Mouse (Mus musculus) stomach, embryonic 14.5 days (tissue): ENCODE measurements around the gene Pklr. TPM values are rescaled to one million over a fixed set of nuclear protein-coding genes. Genes with fewer than 3 reads are reported as not detected.
A peak's percentile ranks its signal among the peaks of the same experiment; 100 is the strongest.

Experiments
- ATAC-seq: fragments of 200-750 bp; cut with Nextera tagmentation; 2 replicates; pipeline ENCODE4 v1.8.0; 2017; ENCODE audit warnings: low read depth, moderate TSS enrichment; ENCODE audit not compliant: insufficient number of reproducible peaks, insufficient read depth, low FRiP score
- H3K27ac ChIP-seq: fragments of 300-500 bp; sonication (generic); 2 replicates; pipeline ENCODE4 v1.5.1; 2014; ENCODE audit warnings: mild to moderate bottlenecking, low read length, moderate library complexity, mixed read lengths
- H3K27me3 ChIP-seq: fragments of 300-500 bp; sonication (generic); 2 replicates; pipeline ENCODE4 v1.6.1; 2014; ENCODE audit warnings: low read length, control low read depth, mixed read lengths; ENCODE audit not compliant: control insufficient read depth, insufficient read depth
- H3K36me3 ChIP-seq: fragments of 300-500 bp; sonication (generic); 2 replicates; pipeline ENCODE4 v1.6.1; 2014; ENCODE audit warnings: mild to moderate bottlenecking, control low read depth, low read length, moderate library complexity, mixed read lengths; ENCODE audit not compliant: control insufficient read depth, insufficient read depth
- H3K4me1 ChIP-seq: fragments of 300-500 bp; sonication (generic); 2 replicates; pipeline ENCODE4 v1.6.1; 2014; ENCODE audit warnings: low read length, control low read depth, mixed read lengths; ENCODE audit not compliant: control insufficient read depth, insufficient read depth
- H3K4me2 ChIP-seq: fragments of 300-500 bp; sonication (generic); replicated peaks from 2 replicates; pipeline ENCODE4 v1.6.1; 2014; ENCODE audit warnings: low read depth, low read length, control low read depth
- H3K4me3 ChIP-seq: fragments of 300-500 bp; sonication (generic); 2 replicates; pipeline ENCODE4 v1.5.1; 2014; ENCODE audit warnings: low read depth, low read length, control low read depth
- H3K9ac ChIP-seq: fragments of 300-500 bp; sonication (generic); replicated peaks from 2 replicates; pipeline ENCODE4 v1.6.1; 2014; ENCODE audit warnings: low read depth, mild to moderate bottlenecking, control low read depth, low read length, moderate library complexity, mixed read lengths
- H3K9me3 ChIP-seq: fragments of 300-500 bp; sonication (generic); 2 replicates; pipeline ENCODE4 v1.6.1; 2016; ENCODE audit warnings: low read depth, low read length, control low read depth; ENCODE audit not compliant: control insufficient read depth
- WGBS: fragments of 180-500 bp; shearing (Covaris S2); extraction: QIAGEN DNeasy Blood & Tissue Kit; methylation state at CpG from one replicate; pipeline ENCODE4 v1.1.7; 2014; 5-methylcytosine and 5-hydroxymethylcytosine counted together
- polyA plus RNA-seq: library from polyadenylated mRNA; unstranded; fragments of >200 nt; fragmentation: Nextera tagmentation; extraction: Ambion mirVana; gene quantifications from 2 replicates; pipeline ENCODE4 v1.2.1, GENCODE M21; 2014

The Pklr gene
- polyA plus RNA-seq, 1 experiment from 2014 or later = 3.3 TPM

- no peak within 1 kb of the TSS for H3K27ac ChIP-seq
- 1% methylated on average over 18 of the region's 18 CpGs for WGBS
- no peaks in the 10 kb centered on the region for H3K27me3 ChIP-seq
- ATAC-seq = peak; percentile 51; the same call in 1 of the 2 replicates
- no peaks in the 10 kb centered on the region for H3K9me3 ChIP-seq
- H3K4me3 ChIP-seq = peak within 1 kb of the TSS; percentile 33
- H3K36me3 ChIP-seq = peaks cover 19% of the 10 kb centered on the region
- no peak within 1 kb of the TSS; the same call in 1 of the 2 replicates for H3K9ac ChIP-seq
- H3K4me2 ChIP-seq = peak within 1 kb of the TSS; percentile 41
- H3K4me1 ChIP-seq = peaks cover 15% of the 10 kb centered on the region
Observed at GRCm38 (mm10) chr3:89093175-89093574, 42.8 kb upstream of the Pklr start, which contains the start of gene Rusc1. Gene Rusc1 (minus strand): TSS chr3:89093311.

GRCm38 (mm10) chr3:89094021-89094420, 41.9 kb upstream of the Pklr start:
- no peak for ATAC-seq
- Histone ChIP-seq H3K4me3 (no peak overlapping the region), H3K9ac (no peak overlapping the region), H3K9me3 (no peaks in the 10 kb centered on the region), H3K27ac (no peak overlapping the region), H3K36me3 (peaks cover 26% of the 10 kb centered on the region), H3K4me2 (no peak overlapping the region), H3K27me3 (no peaks in the 10 kb centered on the region), H3K4me1 (peaks cover 13% of the 10 kb centered on the region)
- 81% methylated on average over 10 of the region's 10 CpGs for WGBS

GRCm38 (mm10) chr3:89100811-89101210, 35.1 kb upstream of the Pklr start, which contains the start of gene Gm43738:
Gene Gm43738 (minus strand): TSS chr3:89101099.
- H3K27ac ChIP-seq = peak within 1 kb of the TSS; percentile 67; the same call in 1 of the 2 replicates
- peak within 1 kb of the TSS; percentile 58 for H3K9ac ChIP-seq
- 43% methylated on average over 7 of the region's 7 CpGs for WGBS
- no peaks in the 10 kb centered on the region for H3K9me3 ChIP-seq
- H3K36me3 ChIP-seq = peaks cover 20% of the 10 kb centered on the region; the same call in 1 of the 2 replicates
- peak within 1 kb of the TSS; percentile 71 for H3K4me3 ChIP-seq
- peak within 1 kb of the TSS; percentile 94 for H3K4me2 ChIP-seq
- no peaks in the 10 kb centered on the region for H3K27me3 ChIP-seq
- H3K4me1 ChIP-seq = peaks cover 16% of the 10 kb centered on the region
- ATAC-seq = no peak

DNA sequence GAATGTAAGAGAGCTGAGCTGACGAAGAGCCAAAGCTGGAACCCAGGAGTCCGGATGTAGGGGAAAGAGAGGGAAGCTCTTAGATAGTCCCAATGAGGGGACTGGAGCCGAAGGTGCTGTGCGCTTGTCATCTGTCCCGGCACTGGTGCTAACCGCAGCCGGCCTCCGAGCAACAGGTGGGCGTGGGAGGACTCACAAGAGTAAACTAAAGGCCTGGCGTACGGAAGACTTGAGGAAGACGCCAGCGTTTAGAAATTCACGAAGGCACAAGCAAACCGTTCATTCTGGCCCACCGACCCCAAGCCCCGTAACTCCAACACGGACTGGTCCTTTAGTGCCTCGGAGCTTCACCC, 34.5 kb upstream of the Pklr start:
- H3K4me2 ChIP-seq = peak overlapping the region; percentile 94
- H3K4me1 ChIP-seq = peaks cover 16% of the 10 kb centered on the region
- peaks cover 16% of the 10 kb centered on the region; the same call in 1 of the 2 replicates for H3K36me3 ChIP-seq
- H3K4me3 ChIP-seq = peak overlapping the region; percentile 71
- no peaks in the 10 kb centered on the region for H3K27me3 ChIP-seq
- no peaks in the 10 kb centered on the region for H3K9me3 ChIP-seq
- peak overlapping the region; percentile 58 for H3K9ac ChIP-seq
- peak overlapping the region; percentile 67; the same call in 1 of the 2 replicates for H3K27ac ChIP-seq
- 0 out of 2 replicates have a peak, but pooled peaks have one; percentile 7 for ATAC-seq
- WGBS = 0% methylated on average over 19 of the region's 19 CpGs

DNA sequence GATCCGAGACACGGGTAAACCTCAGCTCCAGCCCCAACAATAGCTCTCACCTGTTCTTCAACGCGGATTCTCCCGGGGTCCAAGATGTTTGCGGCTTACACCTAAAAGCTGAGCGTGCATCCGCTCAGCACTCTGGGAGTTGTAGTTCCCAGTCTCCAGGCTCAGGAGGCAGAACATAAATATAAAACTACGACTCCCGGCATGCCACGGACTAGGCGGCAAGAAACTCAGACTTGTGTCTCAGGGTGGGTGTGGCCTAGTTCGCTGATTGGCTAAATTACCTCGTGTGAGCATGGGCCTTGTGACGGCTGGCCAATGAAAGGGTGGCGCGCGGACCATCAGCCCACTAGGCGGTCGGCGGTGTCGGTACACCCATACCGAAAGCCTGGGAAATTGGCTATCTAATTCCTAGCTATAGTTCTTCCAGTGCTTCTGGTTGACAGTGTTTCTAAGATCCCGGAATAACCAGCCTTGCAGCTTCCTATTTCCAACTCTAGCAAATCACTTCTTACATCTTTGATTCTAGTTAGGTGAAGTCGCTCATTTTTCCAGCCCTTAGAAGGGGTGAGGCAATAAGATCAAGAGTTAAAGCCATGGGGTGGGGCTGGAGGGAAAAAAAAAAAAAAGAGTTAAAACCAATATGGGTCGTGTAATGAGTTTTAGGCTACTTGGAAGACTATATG, 34.0 kb upstream of the Pklr start, which contains the start of gene Fdps:
Fdps (minus strand) TSS at position 148 of the 683 bp plus-strand sequence.
- Histone ChIP-seq H3K36me3 (peaks cover 16% of the 10 kb centered on the region; the same call in 1 of the 2 replicates), H3K4me3 (peak within 1 kb of the TSS; percentile 71), H3K4me1 (peaks cover 16% of the 10 kb centered on the region), H3K27me3 (no peaks in the 10 kb centered on the region), H3K4me2 (peak within 1 kb of the TSS; percentile 94), H3K9me3 (no peaks in the 10 kb centered on the region), H3K9ac (peak within 1 kb of the TSS; percentile 58), H3K27ac (peak within 1 kb of the TSS; percentile 67; the same call in 1 of the 2 replicates)
- peak; percentile 99 for ATAC-seq
- WGBS = under 1% methylated on average over 26 of the region's 26 CpGs

DNA sequence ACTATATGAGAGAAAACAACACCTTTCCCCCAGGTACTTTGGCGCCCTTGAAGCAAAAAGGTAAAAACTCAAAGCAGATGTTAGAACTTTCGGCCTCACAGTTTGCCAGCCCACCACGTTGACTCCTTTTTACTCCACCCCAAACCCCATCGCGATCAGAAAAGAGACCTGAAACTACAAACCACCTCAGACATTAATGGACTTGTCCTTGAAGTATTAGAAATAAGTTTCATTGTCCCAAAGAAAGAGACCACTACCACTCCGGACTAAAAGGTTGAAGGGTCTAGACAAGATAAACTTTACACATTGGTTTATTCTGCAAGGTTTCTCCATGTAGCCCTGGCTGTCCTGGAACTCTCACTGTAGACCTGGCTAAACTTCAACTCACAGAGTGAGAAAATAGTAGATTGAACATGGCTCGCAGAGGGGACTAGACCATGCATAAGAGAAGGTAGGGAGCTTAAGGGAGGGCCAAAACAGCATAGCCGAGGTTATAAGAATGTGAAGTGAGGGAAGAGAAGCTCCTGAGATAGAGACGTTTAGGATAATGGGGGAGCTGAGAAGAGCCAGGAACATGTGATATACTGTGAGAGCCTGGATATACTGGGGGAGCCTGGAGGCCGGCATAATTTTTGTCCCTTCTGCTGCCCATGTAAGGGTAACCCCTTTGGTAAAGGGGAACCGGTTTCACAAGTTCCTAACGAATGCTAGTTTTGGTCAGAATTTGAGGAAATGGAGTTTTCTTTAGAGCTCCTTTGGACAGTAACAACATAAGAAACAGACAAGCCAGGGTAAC, 33.2 kb upstream of the Pklr start:
- Histone ChIP-seq H3K9ac (no peak overlapping the region), H3K36me3 (peaks cover 16% of the 10 kb centered on the region; the same call in 1 of the 2 replicates), H3K27ac (peak overlapping the region; percentile 40; the same call in 1 of the 2 replicates), H3K4me1 (peaks cover 16% of the 10 kb centered on the region), H3K27me3 (no peaks in the 10 kb centered on the region), H3K4me3 (peak overlapping the region; percentile 71), H3K9me3 (no peaks in the 10 kb centered on the region), H3K4me2 (peak overlapping the region; percentile 37)
- ATAC-seq = no peak
- WGBS = 59% methylated on average over 12 of the region's 12 CpGs

GRCm38 (mm10) chr3:89103291-89103595, 32.7 kb upstream of the Pklr start:
- Histone ChIP-seq H3K4me3 (no peak overlapping the region), H3K27me3 (no peaks in the 10 kb centered on the region), H3K9ac (no peak overlapping the region), H3K36me3 (peaks cover 14% of the 10 kb centered on the region; the same call in 1 of the 2 replicates), H3K27ac (peak overlapping the region; percentile 52; the same call in 1 of the 2 replicates), H3K4me1 (peaks cover 16% of the 10 kb centered on the region), H3K4me2 (no peak overlapping the region), H3K9me3 (no peaks in the 10 kb centered on the region)
- no peak for ATAC-seq
- WGBS = 62% methylated on average over 4 of the region's 4 CpGs

DNA sequence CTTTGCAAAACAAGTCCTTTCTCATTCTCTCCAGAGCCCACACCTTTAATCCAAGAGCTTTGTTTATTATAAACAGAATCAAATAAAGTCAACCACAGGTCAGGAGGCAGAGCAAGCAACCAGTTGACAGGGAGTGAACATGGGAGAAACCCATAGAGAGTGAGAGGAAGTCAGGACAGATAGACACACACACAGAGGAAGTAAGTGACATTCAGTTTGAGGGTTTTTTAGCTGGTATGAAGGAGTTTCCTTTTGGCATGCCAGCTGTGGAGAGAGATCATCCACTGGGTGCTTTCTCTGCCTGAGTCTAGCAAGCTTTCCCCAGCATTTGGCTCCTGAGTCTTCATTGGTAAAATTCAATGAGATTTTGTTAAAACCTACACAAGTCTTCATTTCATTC, 29.1 kb upstream of the Pklr start:
- no peak overlapping the region for H3K4me3 ChIP-seq
- no peak overlapping the region for H3K4me2 ChIP-seq
- no peak for ATAC-seq
- H3K9ac ChIP-seq = no peak overlapping the region
- no peak overlapping the region for H3K27ac ChIP-seq
- no peaks in the 10 kb centered on the region for H3K9me3 ChIP-seq
- H3K4me1 ChIP-seq = no peaks in the 10 kb centered on the region
- no peaks in the 10 kb centered on the region for H3K36me3 ChIP-seq
- no peaks in the 10 kb centered on the region for H3K27me3 ChIP-seq
